Mouse (Mus musculus) erythroblast, adult 5-6 weeks (primary cell): ENCODE measurements around the gene Trip10. TPM values are rescaled to one million over a fixed set of nuclear protein-coding genes. Genes with fewer than 3 reads are reported as not detected.

Source experiments
- ATAC-seq: replicated peaks from 2 replicates; pipeline ENCODE4 v1.8.0; 2016; ENCODE audit warnings: moderate number of reproducible peaks, mild to moderate bottlenecking, moderate TSS enrichment, inconsistent platforms; ENCODE audit not compliant: poor library complexity, low FRiP score, severe bottlenecking
- total RNA-seq, 2 experiments: library from RNA; stranded (forward) in 1 of 2; stranded (reverse) in 1 of 2; fragments of 150-400 nt in 1 of 2; fragments of 200-764, 138-1000 nt in 1 of 2; gene quantifications; 2 replicates each; pipeline versions ENCODE4 v1.2.3 to v1.2.4; 2015 to 2017; ENCODE audit warnings: low replicate concordance in 2 of 2

The Trip10 gene
- total RNA-seq, 2 experiments from 2014 or later = 3.1 to 5.5 TPM

DNA sequence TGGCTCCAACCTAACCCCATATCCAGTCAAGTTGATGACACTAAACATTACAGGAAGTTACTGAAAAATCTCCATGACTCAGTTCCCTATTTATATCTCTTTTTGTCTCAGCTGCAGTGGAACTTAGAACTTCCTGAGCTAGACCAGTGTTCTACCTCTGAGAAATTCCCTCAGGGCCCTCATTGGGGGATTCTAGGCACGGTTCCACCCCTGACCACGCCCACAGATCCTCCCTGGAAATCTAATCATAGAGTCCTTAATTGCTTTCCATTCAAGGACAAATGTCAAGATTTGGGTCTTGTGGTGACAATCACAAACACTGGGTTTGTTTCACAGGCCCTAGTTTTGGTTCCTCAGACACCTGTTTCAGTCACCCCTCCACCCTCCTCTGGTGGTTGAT is 35.8 kb downstream of the Trip10 start:
- no peak for ATAC-seq

DNA sequence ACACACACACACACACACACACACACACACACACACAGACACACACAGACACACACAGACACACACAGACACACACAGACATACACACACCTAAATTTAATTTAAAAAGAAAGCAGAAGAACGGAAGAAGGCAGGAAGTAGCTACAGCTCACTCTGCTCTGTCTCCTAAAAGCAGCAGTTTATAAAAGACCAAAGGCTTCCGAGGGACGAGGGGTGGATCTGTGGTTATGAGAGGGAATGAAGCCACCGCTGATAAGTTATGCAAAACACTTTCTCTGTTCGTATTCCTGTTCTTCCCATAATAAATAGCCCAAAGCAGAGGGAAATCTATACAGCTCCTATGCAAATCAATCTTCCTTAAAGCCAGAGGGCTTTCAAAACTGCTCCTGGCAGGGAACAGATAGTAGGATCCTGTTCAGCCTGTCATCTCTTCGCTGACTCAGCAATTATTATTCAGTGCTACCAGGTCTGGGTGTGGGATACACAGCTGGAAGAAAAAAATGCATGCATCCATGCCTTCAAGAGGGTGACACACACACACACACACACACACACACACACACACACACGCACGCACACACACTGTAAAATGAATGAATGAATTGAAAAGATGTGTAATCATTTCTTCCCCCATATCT is 37.6 kb downstream of the Trip10 start:
- ATAC-seq = no peak

DNA sequence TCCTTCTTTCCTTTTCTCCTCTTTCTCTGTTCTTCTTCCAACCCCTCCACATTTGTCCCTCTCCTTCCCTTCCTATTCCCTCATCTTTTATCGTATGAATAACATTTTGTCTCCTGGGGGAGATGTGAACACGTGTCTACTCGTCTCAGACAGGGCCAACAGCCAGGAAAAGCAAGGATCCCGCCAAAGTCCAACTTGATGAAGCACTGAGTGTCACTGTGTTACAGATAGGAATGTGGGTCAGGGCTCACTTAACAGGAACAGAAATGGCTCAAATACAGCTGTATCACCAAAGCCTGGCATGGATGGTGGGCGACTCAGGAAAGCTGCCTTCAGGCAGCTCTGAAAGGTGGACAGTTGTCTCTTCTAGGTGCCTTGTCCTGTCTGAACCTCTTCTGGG is 40.0 kb downstream of the Trip10 start:
- no peak for ATAC-seq

DNA sequence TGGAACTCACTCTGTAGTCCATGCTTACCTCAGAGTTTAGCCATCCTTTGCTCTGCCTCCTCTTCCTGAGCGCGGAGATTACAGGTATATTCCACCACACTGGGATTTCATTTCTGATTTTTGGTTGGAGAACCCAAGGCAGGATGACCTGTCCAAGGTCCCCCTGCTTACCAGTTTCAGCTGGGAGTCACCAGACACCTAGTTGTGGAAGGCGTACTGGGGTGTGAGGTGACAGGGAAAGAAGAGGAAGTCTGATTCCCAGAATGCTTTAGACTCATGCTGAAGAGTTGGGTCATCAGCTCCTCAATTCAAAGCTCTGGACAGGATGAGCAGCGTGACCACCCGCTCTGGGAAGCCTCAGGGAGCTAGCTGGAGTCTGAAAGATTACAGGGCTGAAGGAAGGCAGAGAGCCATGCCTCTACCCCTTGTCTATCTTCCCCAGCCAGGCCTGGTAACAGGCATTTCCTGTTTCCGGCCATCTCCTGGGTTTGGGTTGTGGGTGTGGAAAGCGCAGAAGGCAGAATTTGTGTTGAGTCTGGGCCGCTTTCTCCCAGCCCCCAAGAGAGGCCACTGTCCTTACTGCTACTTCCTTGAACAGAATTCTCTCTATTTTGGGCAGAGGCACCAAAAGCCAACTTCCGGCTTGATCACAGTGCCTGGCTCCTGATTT is 40.9 kb downstream of the Trip10 start:
- no peak for ATAC-seq

DNA sequence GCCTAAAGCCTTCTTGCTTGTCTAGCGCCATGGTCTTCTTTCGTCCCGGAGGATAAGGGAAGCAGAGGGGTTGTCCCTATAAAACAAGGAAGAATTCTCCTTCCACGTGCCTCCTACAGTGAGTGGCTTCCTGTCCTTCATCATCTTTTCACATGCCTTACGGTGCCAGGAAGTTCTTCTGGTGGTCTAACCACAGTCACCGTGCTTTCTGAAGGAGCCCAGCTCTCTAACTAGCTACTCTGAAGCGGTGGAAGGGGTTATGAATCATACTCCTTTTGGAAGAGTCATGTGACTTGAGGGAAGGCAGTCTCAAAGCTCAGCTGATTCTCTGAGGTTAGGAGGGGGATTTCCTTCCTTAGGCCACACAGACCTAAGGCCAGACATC is 41.4 kb downstream of the Trip10 start:
- ATAC-seq = no peak

GRCm38 (mm10) chr17:57292302-57292701 is 43.0 kb downstream of the Trip10 start:
- ATAC-seq = no peak

DNA sequence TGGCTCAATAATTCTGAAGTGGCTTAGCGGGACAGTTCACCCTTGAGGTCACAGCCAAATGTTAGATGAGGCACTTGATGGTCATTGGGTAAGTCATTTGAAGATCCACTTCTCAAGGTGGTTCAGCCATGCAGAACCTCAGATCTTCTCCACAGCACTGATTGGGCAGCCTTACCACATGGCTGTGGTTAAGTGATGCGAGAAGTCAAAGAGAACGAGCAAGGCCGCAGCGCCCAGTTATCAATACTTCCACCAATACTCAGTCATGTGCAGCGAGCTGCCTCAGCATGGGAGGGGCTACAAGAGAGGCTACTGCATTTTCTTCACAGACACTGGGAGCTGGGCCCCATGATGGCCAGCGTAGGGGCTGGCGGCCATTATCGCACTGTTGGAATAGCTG is 43.7 kb downstream of the Trip10 start:
- no peak for ATAC-seq

GRCm38 (mm10) chr17:57295935-57296334 is 46.7 kb downstream of the Trip10 start:
- no peak for ATAC-seq

DNA sequence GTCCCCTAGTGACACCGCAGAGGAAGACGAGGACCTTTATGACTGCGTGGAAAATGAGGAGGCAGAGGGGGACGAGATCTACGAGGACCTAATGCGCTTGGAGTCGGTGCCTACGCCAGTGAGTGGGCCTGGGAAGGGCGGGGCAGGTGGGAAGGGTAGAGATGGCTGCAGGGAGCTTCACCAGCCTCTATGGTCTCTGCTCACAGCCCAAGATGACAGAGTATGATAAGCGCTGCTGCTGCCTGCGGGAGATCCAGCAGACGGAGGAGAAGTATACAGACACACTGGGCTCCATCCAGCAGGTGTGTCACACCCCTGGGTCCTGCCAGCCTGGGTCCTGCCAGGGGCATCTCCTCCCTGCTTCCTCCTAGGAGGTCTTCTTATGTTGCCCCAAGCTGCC is 47.8 kb downstream of the Trip10 start:
- ATAC-seq = no peak

- ATAC-seq = no peak
These were observed 56.3 kb downstream of the Trip10 start for GRCm38 (mm10) chr17:57305593-57305992.

DNA sequence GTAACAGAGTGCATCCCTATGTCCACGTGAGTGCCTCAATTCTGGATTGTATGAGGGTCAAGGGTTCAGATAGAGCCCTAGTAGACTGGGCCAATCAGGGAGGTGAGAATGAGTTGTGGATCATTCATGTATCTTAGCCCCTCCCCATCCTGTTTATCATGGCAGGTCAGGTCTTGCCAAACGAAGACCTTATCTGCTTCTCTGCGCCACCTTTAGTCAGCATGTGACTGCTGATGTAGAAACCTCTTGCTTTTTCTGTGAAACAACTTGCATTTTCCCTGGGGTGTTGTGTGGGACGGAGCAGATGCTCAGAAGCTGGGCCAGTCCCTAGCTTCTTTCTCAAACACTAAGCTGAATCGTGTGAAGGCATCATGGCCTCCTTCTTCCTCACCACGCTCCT is 57.8 kb downstream of the Trip10 start:
- ATAC-seq = no peak

GRCm38 (mm10) chr17:57311801-57312200 is 62.5 kb downstream of the Trip10 start:
- ATAC-seq = no peak

Other genes starting within 250 kb of the Trip10 start
- gene Pspn, start 249.4 kb upstream of the Trip10 start, total RNA-seq (2015; ENCODE audit: low replicate concordance) = not detected in 2 replicates
- 1.5 TPM in 1 of 2 replicates, not detected in the other for gene Pspn, start 249.4 kb upstream of the Trip10 start, total RNA-seq (2017; ENCODE audit: low replicate concordance)
- 18.3 and 33.9 TPM in 2 replicates for gene Gtf2f1, start 238.2 kb upstream of the Trip10 start, total RNA-seq (2015; ENCODE audit: low replicate concordance)
- gene Gtf2f1, start 238.2 kb upstream of the Trip10 start, total RNA-seq (2017; ENCODE audit: low replicate concordance) = 34.3 and 59.5 TPM in 2 replicates
- not detected in 2 replicates for gene Gm17949, start 238.0 kb upstream of the Trip10 start, total RNA-seq (2015; ENCODE audit: low replicate concordance)
- gene Gm17949, start 238.0 kb upstream of the Trip10 start, total RNA-seq (2017; ENCODE audit: low replicate concordance) = not detected in 2 replicates
- 32.9 and 37.6 TPM in 2 replicates for gene Khsrp, start 217.9 kb upstream of the Trip10 start, total RNA-seq (2015; ENCODE audit: low replicate concordance)
- gene Khsrp, start 217.9 kb upstream of the Trip10 start, total RNA-seq (2017; ENCODE audit: low replicate concordance) = 29.8 and 34.2 TPM in 2 replicates
- gene Slc25a41, start 207.8 kb upstream of the Trip10 start, total RNA-seq (2015; ENCODE audit: low replicate concordance) = not detected in 2 replicates
- not detected in 2 replicates for gene Slc25a41, start 207.8 kb upstream of the Trip10 start, total RNA-seq (2017; ENCODE audit: low replicate concordance)
- gene Crb3, start 190.3 kb upstream of the Trip10 start, total RNA-seq (2015; ENCODE audit: low replicate concordance) = not detected in 2 replicates
- gene Crb3, start 190.3 kb upstream of the Trip10 start, total RNA-seq (2017; ENCODE audit: low replicate concordance) = not detected in 2 replicates
- gene Slc25a23, start 189.6 kb upstream of the Trip10 start, total RNA-seq (2015; ENCODE audit: low replicate concordance) = 2.9 and 3.3 TPM in 2 replicates
- 1.2 and 4.7 TPM in 2 replicates for gene Slc25a23, start 189.6 kb upstream of the Trip10 start, total RNA-seq (2017; ENCODE audit: low replicate concordance)
- 16.7 and 25.0 TPM in 2 replicates for gene Dennd1c, start 170.9 kb upstream of the Trip10 start, total RNA-seq (2015; ENCODE audit: low replicate concordance)
- gene Dennd1c, start 170.9 kb upstream of the Trip10 start, total RNA-seq (2017; ENCODE audit: low replicate concordance) = 2.4 and 7.2 TPM in 2 replicates
- not detected in 2 replicates for gene Tubb4a, start 161.7 kb upstream of the Trip10 start, total RNA-seq (2015; ENCODE audit: low replicate concordance)
- gene Tubb4a, start 161.7 kb upstream of the Trip10 start, total RNA-seq (2017; ENCODE audit: low replicate concordance) = 0.14 TPM in 1 of 2 replicates, not detected in the other
- gene Tnfsf9, start 144.1 kb upstream of the Trip10 start, total RNA-seq (2015; ENCODE audit: low replicate concordance) = not detected in 2 replicates
- not detected in 2 replicates for gene Tnfsf9, start 144.1 kb upstream of the Trip10 start, total RNA-seq (2017; ENCODE audit: low replicate concordance)
- not detected in 2 replicates for gene Cd70, start 99.7 kb upstream of the Trip10 start, total RNA-seq (2015; ENCODE audit: low replicate concordance)
- gene Cd70, start 99.7 kb upstream of the Trip10 start, total RNA-seq (2017; ENCODE audit: low replicate concordance) = not detected in 2 replicates
- 1.5 TPM in 1 of 2 replicates, not detected in the other for gene Tnfsf14, start 55.3 kb upstream of the Trip10 start, total RNA-seq (2015; ENCODE audit: low replicate concordance)
- gene Tnfsf14, start 55.3 kb upstream of the Trip10 start, total RNA-seq (2017; ENCODE audit: low replicate concordance) = 1.5 and 2.0 TPM in 2 replicates
- 214 and 227 TPM in 2 replicates for gene C3, start 21.3 kb upstream of the Trip10 start, total RNA-seq (2015; ENCODE audit: low replicate concordance)
- 74.9 and 158 TPM in 2 replicates for gene C3, start 21.3 kb upstream of the Trip10 start, total RNA-seq (2017; ENCODE audit: low replicate concordance)
- gene Gpr108, start 1.0 kb upstream of the Trip10 start, total RNA-seq (2015; ENCODE audit: low replicate concordance) = 9.2 and 17.5 TPM in 2 replicates
- gene Gpr108, start 1.0 kb upstream of the Trip10 start, total RNA-seq (2017; ENCODE audit: low replicate concordance) = 5.2 and 6.3 TPM in 2 replicates
- gene Vav1, start 29.6 kb downstream of the Trip10 start, total RNA-seq (2015; ENCODE audit: low replicate concordance) = 22.9 and 30.5 TPM in 2 replicates
- 38.3 and 38.8 TPM in 2 replicates for gene Vav1, start 29.6 kb downstream of the Trip10 start, total RNA-seq (2017; ENCODE audit: low replicate concordance)
- gene Adgre1, start 109.2 kb downstream of the Trip10 start, total RNA-seq (2015; ENCODE audit: low replicate concordance) = 24.2 and 34.1 TPM in 2 replicates
- gene Adgre1, start 109.2 kb downstream of the Trip10 start, total RNA-seq (2017; ENCODE audit: low replicate concordance) = 19.7 and 26.8 TPM in 2 replicates